Mouse (Mus musculus): ENCODE data around the gene Vmn2r76. TPM values are rescaled to one million over a fixed set of nuclear protein-coding genes. Genes with fewer than 3 reads are reported as not detected.

Gene Vmn2r76
- polyA plus RNA-seq (2012; rRNA removed) = not detected in 2 replicates

DNA sequence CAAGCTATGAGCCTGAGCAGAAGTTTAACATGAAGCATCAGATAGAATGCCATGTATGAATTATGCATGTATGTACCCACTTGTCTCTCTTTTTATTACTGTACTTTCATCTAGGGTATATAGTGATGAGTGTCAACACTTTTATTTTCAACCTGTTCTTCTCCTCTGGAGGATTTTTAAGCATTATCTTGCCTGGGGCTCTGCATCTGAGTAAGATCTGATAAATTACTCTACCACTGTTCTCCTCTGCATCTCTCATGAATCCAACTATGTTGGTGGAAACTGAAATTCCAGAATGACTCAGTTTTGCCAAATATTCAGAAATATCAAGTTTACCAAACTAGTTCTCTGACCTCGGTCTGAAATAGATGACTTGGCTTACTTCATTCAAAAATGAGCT lies at the start of gene Vmn2r76:
Vmn2r76 (minus strand) TSS at position 101 of the 400 bp plus-strand sequence.

DNA sequence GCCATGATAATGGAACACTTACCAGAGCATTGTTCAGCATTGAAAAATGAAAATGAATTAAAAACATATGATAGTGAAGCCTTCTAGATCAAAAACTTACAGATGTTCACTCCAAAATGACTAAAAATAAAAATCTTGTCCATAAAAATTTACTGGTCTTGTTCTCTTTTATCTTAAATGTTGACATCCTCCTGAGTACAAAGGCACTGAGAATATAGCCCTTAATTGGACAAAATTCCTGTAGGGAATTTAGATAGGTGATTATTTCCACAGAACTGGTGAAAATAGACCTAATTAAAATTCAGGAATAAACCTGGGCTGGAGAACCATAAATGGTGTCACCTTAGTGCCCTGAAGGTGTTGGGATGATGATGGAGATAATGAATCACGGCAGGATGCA lies 31.0 kb upstream of the Vmn2r76 start, which contains the start of gene Olfr310:
Olfr310 (minus strand) TSS at position 101 of the 400 bp plus-strand sequence.

DNA sequence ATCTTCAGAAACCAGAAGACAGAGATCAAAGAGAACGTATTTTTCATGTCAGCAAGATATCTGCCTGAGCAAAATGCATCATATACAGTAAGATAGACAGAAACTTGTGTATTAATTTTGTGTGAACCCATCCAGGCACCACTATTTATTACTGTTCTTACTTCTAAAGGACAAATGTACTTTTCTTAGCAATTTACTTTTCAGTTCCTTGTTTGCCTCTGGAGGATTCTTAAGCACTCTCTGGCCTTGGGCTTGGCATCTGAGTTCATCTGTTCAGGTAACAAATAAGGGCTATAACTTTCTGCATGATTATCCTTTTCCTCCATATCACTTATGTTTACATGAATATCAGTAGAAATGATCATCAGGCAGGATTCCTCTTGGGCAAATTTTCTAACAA lies 74.4 kb downstream of the Vmn2r76 start, which contains the start of gene Vmn2r75:
Vmn2r75 (minus strand) TSS at position 101 of the 400 bp plus-strand sequence.

Other genes starting within 250 kb of the Vmn2r76 start
- gene Vmn2r75, start 74.5 kb downstream of the Vmn2r76 start, polyA plus RNA-seq (2012; rRNA removed) = not detected in 2 replicates
- not detected in 2 replicates for gene Olfr310, start 30.9 kb upstream of the Vmn2r76 start, polyA plus RNA-seq (2012; rRNA removed)
- not detected in 2 replicates for gene Olfr309, start 67.4 kb upstream of the Vmn2r76 start, polyA plus RNA-seq (2012; rRNA removed)
- not detected in 2 replicates for gene Olfr308, start 79.3 kb upstream of the Vmn2r76 start, polyA plus RNA-seq (2012; rRNA removed)
- gene Olfr307, start 91.3 kb upstream of the Vmn2r76 start, polyA plus RNA-seq (2012; rRNA removed) = not detected in 2 replicates
- not detected in 2 replicates for gene Olfr305, start 120.6 kb upstream of the Vmn2r76 start, polyA plus RNA-seq (2012; rRNA removed)
- gene Olfr304, start 140.3 kb upstream of the Vmn2r76 start, polyA plus RNA-seq (2012; rRNA removed) = not detected in 2 replicates
- gene Olfr303, start 151.5 kb upstream of the Vmn2r76 start, polyA plus RNA-seq (2012; rRNA removed) = not detected in 2 replicates
- not detected in 2 replicates for gene Olfr301, start 157.5 kb upstream of the Vmn2r76 start, polyA plus RNA-seq (2012; rRNA removed)
- not detected in 2 replicates for gene Olfr299, start 213.6 kb upstream of the Vmn2r76 start, polyA plus RNA-seq (2012; rRNA removed)
- not detected in 2 replicates for gene Olfr298, start 246.2 kb upstream of the Vmn2r76 start, polyA plus RNA-seq (2012; rRNA removed)